Mouse (Mus musculus) brain, embryonic 14.5 days (tissue): ENCODE measurements around the gene Ak1.

Source experiments
- CTCF ChIP-seq: fragments of 200-500 bp; IDR thresholded peaks from 2 replicates; pipeline ENCODE4 v1.5.1; 2012; ENCODE audit warnings: inconsistent platforms, mild to moderate bottlenecking, moderate library complexity, borderline replicate concordance; ENCODE audit not compliant: insufficient read depth, insufficient read length; ENCODE audit errors: extremely low read depth
- POLR2A ChIP-seq: fragments of 200-500 bp; IDR thresholded peaks from 2 replicates; pipeline ENCODE4 v1.6.1; 2012; ENCODE audit warnings: mild to moderate bottlenecking, inconsistent platforms, borderline replicate concordance; ENCODE audit not compliant: poor library complexity, insufficient read depth, insufficient read length, severe bottlenecking; ENCODE audit errors: extremely low read depth

- TF ChIP-seq CTCF: no peak
- TF ChIP-seq POLR2A: no peak
Measured at GRCm38 (mm10) chr2:32624111-32624748, 2.7 kb downstream of the Ak1 start.
